Mouse (Mus musculus) embryonic fibroblast, embryonic 13.5 days (primary cell): ENCODE measurements around the gene 2610528J11Rik.

Experiments used
- CTCF ChIP-seq: IDR thresholded peaks from 2 replicates; pipeline ENCODE4 v1.5.1; 2011; ENCODE audit warnings: mild to moderate bottlenecking, control low read depth, low read length, moderate library complexity, borderline replicate concordance; ENCODE audit not compliant: insufficient read depth
- POLR2A ChIP-seq: IDR thresholded peaks from 2 replicates; pipeline ENCODE4 v1.6.1; 2011; ENCODE audit warnings: low read depth, mild to moderate bottlenecking, control low read depth, low read length, moderate library complexity

GRCm38 (mm10) chr4:118533605-118534004 is 6.8 kb downstream of the 2610528J11Rik start:
- no peak for TF ChIP-seq CTCF
- TF ChIP-seq POLR2A = no peak
